Mouse (Mus musculus) spleen, adult 2 months (tissue): Measurements from ENCODE around the gene Rps19bp1.

Source experiments
- CTCF ChIP-seq: fragments of 200-500 bp; IDR thresholded peaks from 2 replicates; pipeline ENCODE4 v1.5.1; 2011; ENCODE audit warnings: mild to moderate bottlenecking, inconsistent platforms; ENCODE audit not compliant: insufficient read depth, insufficient read length, insufficient replicate concordance; ENCODE audit errors: extremely low read depth
- POLR2A ChIP-seq: fragments of 200-500 bp; IDR thresholded peaks from 2 replicates; pipeline ENCODE4 v1.6.1; 2011; ENCODE audit warnings: low read depth, low read length, inconsistent platforms

GRCm38 (mm10) chr15:80219705-80220657 lies 44.1 kb downstream of the Rps19bp1 start:
- TF ChIP-seq POLR2A (no peak), CTCF (no peak)
